Mouse (Mus musculus) embryonic fibroblast, embryonic 13.5 days (primary cell): ENCODE measurements around the gene Phactr1.

Experiments
- CTCF ChIP-seq: IDR thresholded peaks from 2 replicates; pipeline ENCODE4 v1.5.1; 2011; ENCODE audit warnings: mild to moderate bottlenecking, control low read depth, low read length, moderate library complexity, borderline replicate concordance; ENCODE audit not compliant: insufficient read depth
- POLR2A ChIP-seq: IDR thresholded peaks from 2 replicates; pipeline ENCODE4 v1.6.1; 2011; ENCODE audit warnings: low read depth, mild to moderate bottlenecking, control low read depth, low read length, moderate library complexity

DNA sequence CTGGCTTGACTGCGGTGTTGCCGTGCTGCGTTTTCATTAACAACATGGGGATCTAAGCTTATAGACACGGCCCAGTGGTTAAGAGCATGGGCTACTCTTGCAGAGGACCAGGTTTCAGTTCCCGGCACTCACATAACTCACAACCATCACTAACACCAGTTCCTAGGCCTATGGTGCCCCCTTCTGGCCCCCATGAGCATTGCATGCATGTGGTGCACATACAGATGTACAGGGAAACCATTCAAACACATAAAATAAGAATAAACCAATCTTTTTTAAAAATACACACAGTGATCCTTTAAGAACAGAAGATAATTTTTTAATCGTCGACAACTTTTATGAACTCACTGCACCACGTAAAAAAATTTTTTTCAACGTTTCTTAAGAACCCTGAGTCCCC lies 424.1 kb downstream of the Phactr1 start:
- TF ChIP-seq CTCF (no peak), POLR2A (no peak)
